Mouse (Mus musculus): ENCODE results near the gene Abhd14b. TPM values are rescaled to one million over a fixed set of nuclear protein-coding genes. Genes with fewer than 3 reads are reported as not detected.

Abhd14b gene
- polyA plus RNA-seq, 1 experiment = 140 TPM

GRCm38 (mm10) chr9:106460401-106461025, 13.3 kb downstream of the Abhd14b start:
- no peak for DNase-seq (ENCODE audit: low read depth)

DNA sequence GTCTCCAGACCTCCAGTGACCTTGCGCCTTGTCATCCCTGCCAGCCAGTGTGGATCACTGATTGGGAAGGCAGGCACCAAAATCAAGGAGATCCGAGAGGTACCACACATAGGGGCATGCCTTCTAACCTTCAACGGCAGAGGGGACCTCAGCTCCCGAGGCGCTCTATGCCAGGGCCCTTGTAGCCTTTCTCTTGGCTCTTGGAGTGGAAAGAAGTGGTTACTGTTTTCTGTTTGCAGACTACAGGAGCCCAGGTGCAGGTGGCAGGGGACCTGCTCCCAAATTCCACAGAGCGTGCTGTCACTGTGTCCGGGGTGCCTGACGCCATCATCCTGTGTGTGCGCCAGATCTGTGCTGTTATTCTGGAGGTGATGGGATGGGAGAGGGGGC, 13.8 kb downstream of the Abhd14b start:
- no peak for DNase-seq (ENCODE audit: low read depth)

DNA sequence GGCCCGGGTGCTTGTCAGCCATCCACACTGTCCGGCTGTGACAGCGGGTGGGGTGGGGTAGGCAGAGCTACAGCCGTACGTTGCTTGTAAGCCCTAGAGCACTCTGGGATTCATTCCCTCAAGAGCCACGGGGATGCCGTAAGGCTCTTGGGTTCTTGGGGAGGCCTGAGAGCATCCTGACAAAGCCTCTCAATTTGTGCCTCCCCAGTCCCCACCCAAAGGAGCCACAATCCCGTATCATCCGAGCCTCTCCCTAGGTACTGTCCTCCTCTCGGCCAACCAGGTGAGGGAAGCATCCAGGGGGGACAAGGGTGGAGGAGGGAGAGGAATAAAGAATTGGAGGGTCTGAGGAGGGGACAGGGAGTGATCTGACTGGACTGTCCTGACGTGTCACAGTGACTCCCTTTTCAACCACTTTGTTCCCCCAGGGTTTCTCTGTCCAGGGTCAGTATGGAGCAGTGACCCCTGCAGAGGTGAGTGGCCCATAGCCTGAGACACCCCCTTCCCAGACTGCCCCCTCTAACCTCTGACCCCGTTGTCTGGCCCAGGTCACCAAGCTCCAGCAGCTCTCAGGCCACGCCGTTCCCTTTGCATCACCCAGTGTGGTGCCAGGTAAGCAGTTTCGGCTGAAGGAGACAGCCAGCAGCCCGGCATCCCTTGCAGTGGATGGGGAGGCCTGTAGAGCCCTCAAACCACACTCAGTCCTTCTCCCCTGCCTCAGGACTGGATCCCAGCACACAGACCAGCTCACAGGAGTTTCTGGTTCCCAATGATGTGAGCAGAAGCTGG, 14.6 kb downstream of the Abhd14b start:
- no peak for DNase-seq (ENCODE audit: low read depth)

DNA sequence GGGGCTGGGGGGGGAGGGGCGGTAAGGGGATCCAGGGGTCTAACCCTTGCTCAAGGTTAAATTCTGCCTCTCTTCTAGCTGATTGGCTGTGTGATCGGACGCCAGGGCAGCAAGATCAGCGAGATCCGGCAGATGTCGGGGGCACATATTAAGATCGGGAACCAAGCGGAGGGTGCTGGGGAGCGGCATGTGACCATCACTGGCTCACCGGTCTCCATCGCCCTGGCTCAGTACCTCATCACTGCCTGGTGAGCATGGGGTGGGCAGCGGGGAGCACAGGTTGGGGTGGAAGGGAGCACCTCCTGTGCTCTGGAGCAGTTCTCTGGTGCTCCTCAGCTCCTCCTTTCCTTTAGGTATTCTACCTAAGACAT, 15.2 kb downstream of the Abhd14b start:
- DNase-seq (ENCODE audit: low read depth) = no peak

- DNase-seq (ENCODE audit: low read depth) = no peak
These were observed 16.1 kb downstream of the Abhd14b start for GRCm38 (mm10) chr9:106463122-106464063.

DNA sequence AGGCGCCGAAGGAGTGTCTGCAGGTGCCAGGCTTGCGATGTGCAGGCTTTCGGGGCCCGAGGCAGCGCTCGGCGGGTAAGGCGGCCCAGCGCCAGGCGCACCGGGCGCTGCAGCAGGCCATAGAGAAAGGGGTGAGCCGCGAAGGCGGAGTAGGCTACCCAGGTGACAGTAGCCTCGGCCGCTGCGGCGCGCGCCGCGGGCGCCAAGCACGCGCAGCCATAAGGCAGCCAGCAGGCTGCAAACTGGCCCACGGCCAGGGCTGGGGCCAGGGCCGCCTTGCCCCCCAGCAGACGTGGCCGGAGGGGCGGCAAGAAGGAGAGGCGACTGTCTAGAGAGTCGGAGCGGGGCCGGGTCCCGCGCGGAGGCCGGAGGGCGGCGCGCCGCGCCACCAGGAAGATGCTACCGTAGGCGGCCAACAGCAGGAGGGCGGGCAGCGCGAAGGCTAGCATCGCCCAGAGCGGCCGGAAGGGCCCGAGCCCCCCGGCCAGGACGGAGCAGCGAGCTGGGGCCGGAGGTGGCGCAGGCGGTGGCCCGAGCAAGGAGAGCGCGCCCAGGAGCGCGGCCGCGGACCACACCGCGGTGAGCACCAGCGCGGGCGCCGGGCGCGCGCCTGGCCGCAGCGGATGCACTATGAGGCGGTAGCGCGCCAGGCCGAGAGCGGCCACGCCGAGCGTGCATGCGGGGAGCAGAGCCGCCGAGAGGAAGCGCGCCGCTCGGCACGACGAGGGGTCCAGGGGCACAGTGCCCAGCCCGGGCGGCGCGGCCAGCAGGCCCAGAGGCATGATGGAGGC, 17.7 kb downstream of the Abhd14b start:
- no peak for DNase-seq (ENCODE audit: low read depth)

DNA sequence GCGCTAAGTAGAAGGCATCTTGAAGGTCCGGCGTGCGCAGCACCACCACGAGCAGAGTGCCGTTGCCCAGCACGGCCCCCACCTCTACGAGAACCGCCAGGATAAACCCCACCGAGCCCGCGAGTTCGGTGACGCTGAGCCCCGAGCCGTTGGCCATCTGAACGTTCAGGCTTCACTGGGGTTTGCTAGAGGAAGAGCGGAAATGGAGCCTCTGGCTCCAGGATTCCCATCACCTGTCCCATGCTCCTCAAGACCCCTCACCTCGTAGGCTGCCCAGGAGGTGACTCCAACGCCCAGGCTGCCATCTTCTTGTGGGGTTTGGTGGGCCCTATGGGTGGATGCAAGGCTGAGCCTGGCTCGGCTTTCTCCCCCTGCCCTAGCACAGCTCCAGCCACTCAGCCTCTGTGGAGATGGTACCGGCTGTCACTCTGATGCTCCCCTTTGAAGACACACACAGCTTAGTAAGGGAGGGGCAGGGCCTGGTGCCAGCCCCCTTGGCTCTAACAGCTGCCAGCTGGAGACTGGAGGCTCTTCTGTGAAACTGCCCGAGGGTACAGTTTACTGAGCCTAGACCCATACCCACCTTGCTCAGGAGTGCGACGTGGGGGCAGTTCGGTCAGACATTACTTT, 18.4 kb downstream of the Abhd14b start, which contains the start of gene Gpr62:
Gpr62 (minus strand) TSS at position 368 of the 630 bp plus-strand sequence.
- DNase-seq (ENCODE audit: low read depth) = no peak

DNA sequence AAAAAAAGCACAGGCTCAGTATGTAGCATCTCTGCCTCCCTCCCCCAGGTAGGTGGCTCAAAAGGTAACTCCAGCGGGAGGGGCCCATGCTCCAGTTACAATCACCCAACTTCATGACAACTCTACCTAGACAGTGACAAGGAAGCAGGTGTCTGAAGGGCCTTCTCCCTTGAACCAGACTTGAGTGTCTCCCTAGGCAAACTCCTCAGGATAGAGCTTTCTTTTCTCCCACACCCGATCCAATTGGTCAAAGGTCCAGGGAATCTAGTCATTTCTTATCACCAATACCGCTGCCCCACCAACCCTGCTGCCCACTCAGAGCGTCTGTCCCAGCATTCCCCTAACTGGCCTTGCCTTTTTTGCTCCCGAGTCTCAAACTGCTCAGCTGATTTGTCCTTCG, 19.5 kb downstream of the Abhd14b start:
- no peak for DNase-seq (ENCODE audit: low read depth)

GRCm38 (mm10) chr9:106467746-106468145, 20.5 kb downstream of the Abhd14b start:
- no peak for DNase-seq (ENCODE audit: low read depth)

- no peak for DNase-seq (ENCODE audit: low read depth)
These were observed 22.1 kb downstream of the Abhd14b start for GRCm38 (mm10) chr9:106469317-106469716.

DNA sequence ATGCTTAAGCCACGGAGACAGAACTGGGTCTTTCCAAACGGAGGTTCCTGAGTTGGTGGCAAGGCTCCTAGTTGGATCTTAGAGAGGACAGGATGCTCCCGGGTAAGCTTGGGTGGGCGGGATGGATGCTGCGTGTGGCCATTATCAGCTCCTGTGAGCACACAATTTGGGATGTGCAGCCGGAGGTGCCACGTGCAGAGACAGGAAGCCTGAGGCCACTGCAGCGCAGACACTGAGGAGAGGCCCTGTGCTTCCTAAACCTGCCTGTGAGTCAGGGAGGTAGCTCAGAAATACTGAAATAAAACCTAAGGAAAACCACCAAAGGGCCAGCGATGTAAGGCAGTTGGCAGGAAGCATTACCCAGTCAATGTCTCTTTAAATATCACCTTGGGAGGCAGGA, 22.5 kb downstream of the Abhd14b start:
- no peak for DNase-seq (ENCODE audit: low read depth)

DNA sequence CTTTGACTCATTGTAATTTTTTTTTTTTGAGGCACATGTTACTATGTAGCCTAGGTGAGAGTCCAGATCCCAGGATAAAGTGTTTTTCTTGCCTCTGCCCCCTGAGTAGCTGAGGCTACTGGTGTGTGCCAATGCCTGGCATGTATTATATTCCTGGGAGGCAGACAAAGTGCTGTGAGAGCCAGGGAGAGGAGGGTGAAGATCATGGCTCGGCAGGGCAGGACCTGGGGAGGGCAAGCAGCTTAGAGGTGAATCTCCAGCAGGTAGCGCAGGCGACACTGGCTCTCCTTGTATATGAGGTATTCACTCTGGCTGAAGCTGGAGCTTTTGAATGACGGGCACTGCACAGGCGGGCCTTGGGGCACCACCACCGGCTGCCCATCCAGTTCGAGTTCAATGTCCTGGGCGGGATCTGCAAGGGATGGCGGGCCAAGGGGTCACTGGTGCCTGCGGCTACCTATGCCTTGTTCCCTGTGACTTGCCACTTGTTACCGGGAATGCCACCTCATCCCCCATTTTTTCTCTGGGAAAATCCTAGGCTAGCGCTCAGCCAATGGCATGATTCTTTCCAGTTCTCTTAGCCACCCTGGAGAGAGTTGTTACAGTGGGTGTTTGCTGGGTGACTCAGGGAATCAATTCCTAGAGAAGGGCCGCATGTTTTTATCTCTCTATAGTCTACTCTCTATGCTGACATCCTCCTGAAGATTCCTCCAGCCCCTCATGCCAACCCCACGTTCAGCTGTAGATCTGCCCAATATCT, 23.9 kb downstream of the Abhd14b start:
- no peak for DNase-seq (ENCODE audit: low read depth)

GRCm38 (mm10) chr9:106471892-106472291, 24.6 kb downstream of the Abhd14b start:
- no peak for DNase-seq (ENCODE audit: low read depth)

GRCm38 (mm10) chr9:106472321-106472720, 25.1 kb downstream of the Abhd14b start:
- DNase-seq (ENCODE audit: low read depth) = no peak

DNA sequence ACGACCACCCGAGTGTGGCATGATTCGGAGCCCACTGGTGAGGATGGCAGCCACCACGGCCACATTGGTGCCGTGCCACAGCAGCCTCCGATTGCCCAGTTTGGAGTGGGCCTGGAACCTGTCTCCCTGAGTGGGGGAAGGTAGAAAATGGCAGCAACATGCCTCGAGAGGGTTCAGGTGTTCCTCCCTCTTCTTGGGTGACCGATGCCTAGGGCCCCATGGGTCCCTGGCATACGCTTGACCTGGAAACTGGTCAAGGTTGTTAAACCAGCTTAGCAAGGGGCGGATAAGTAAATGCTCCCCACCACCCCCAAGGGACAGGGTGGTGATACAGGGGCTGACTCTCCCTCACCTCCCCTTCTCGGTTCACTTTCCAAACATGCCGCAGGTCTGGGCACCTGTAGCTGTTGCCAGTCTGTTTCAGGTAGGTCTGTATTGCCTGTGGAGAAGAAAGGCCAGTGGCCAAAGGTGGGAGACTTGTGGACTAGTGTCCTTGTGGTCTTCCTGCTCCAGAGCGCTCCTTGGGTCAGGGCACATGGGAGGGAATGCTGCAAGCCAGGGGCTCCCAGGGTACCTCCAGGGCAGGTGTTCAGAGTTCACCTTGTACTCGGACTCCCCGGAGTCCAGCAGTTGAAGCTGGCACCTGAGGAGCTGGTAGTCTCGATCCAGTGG, 26.0 kb downstream of the Abhd14b start:
- DNase-seq (ENCODE audit: low read depth) = no peak

- DNase-seq (ENCODE audit: low read depth) = no peak
These were observed 26.5 kb downstream of the Abhd14b start for GRCm38 (mm10) chr9:106473753-106474105.

- no peak for DNase-seq (ENCODE audit: low read depth)
These were observed 27.2 kb downstream of the Abhd14b start for GRCm38 (mm10) chr9:106474456-106474855.

- DNase-seq (ENCODE audit: low read depth) = no peak
These were observed 27.8 kb downstream of the Abhd14b start for GRCm38 (mm10) chr9:106475046-106475445.

DNA sequence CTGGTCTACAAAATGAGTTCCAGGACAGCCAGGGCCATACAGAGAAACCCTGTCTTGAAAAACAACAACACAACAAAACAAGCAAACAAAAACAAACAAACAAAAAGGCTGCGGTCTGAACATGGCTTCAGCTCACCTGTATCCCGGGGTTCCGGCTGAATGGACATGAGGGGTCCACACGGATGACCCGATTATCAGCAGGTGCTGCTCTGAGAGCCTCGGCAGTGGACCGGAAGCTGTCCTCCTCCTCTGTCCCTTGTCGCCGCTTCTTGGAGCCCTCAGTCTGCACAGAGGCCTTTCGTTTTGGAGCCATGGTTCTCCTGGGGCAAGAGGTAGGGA, 28.4 kb downstream of the Abhd14b start, which contains the start of gene Rrp9:
Rrp9 (plus strand) TSS at position 301 of the 339 bp plus-strand sequence.
- DNase-seq (ENCODE audit: low read depth) = no peak
